Mouse (Mus musculus): ENCODE data around the gene Ilvbl. TPM values are rescaled to one million over a fixed set of nuclear protein-coding genes. Genes with fewer than 3 reads are reported as not detected.
"Not testable (repeated sequence)": the region's sequence is repeated elsewhere in the genome, so short reads cannot be mapped to it uniquely, and the experiment has no call there.

Gene Ilvbl
- 52.4 and 54.6 TPM in 2 replicates for polyA plus RNA-seq (2015; fragmentation: Nextera tagmentation; extraction: Ambion mirVana)

DNA sequence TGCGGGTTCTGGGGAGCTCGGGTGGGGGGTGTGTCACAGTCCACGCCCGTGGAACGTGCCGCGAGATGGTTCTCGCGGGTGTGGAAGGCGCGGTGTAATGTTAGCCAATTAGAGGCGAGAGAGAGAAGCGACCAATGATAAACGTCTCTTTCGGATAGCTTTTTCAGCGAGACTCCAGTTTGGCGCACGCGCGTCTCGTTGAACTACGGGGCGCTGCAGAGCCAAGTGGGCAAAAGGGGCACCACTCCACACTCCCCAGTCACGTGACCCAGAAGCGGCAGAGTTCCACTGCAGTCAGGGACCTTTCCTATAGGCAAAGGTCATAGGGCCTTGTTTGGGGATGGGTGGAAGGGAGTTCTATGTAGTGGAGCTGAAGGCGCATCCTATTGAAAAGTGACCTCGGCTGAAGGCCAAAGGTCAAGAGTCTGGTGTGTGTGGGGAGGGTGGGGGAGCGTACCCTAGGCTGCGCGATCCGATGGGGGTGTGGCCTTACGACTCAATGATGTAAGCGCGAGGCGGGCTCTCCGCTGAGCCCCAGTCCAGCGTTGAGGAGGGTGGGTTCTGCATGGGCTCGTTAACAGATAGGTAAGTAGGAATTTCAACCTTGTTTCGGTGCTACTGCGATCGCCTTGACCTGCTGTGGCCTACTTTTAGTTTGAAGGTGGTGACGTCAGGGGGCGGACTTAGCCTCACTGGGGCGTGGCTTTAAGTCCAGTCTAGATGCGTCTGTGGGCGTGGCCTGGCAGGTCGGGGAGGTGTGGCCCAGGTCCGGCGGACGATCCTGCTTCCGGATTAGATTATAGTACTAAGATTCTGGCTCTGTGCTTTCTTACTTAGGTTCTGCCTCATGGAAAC is at the start of gene Ilvbl:
Ilvbl (plus strand) TSS at position 97 of the 855 bp plus-strand sequence.
- peak; percentile 86 for ATAC-seq (ENCODE audit: extremely low read depth, insufficient number of reproducible peaks, low FRiP score, low TSS enrichment)
- H3K9me3 ChIP-seq: no peaks in the 10 kb centered on the region
- H3K4me3 ChIP-seq: peak within 1 kb of the TSS; percentile 62
- peaks cover 23% of the 10 kb centered on the region for H3K4me1 ChIP-seq
- peak within 1 kb of the TSS; percentile 93 for H3K27ac ChIP-seq (replicated peaks)
- peak within 1 kb of the TSS; percentile 81 for H3K4me2 ChIP-seq
- no peaks in the 10 kb centered on the region for H3K27me3 ChIP-seq (replicated peaks)
- WGBS: under 1% methylated on average over 51 of the region's 51 CpGs
- H3K9ac ChIP-seq: peak within 1 kb of the TSS; percentile 84
- H3K36me3 ChIP-seq: peaks cover 32% of the 10 kb centered on the region

DNA sequence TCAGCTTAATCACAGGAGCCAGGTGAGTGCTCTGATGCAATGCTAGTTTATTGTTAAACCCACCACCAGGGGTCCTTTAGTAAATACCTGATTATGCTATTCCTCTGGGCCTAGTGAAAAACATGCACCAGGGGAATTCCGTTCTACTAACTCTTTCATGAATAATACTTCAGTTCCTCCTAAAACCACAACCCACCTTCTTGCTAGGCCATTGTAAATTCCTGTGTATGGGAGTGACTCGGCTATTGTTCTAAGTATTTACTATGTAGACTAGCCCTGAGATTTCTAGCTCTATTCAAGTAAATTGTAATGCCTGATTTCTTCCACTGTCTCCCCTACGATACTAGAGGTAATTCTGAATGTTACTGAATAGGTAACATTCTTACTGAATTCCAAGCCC is 49.1 kb upstream of the Ilvbl start:
- 60% methylated on average over 3 of the region's 3 CpGs for WGBS
- H3K27me3 ChIP-seq (replicated peaks); H3K36me3 ChIP-seq; H3K9ac ChIP-seq; H3K4me2 ChIP-seq; H3K9me3 ChIP-seq; H3K4me1 ChIP-seq; H3K4me3 ChIP-seq; H3K27ac ChIP-seq (replicated peaks); ATAC-seq (ENCODE audit: extremely low read depth, insufficient number of reproducible peaks, low FRiP score, low TSS enrichment): not testable (repeated sequence)

DNA sequence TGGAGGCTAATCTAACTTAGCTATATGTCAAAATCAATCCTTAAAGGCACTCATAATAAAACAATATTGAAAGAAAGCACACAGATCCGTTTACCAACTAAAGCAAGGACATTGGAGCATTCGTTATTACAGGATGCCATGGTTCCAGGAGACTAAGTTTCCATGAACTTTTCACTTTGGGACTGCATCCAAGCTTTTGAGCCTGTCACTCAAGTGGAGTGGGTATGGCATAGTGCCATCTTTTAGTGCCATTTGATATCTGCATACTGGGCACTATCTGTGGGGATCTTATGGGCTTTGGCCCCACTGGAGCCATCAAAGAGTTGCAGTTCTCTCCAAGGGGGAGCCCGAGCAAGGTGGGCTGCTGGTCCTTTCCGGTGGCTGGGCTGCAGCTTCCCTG is 48.6 kb upstream of the Ilvbl start:
- Histone ChIP-seq H3K27me3 (replicated peaks) (no peaks in the 10 kb centered on the region; the same call in 1 of the 2 replicates), H3K4me2 (no peak overlapping the region), H3K36me3 (no peaks in the 10 kb centered on the region), H3K4me3 (no peak overlapping the region), H3K4me1 (0 out of 2 replicates have a peak, but pooled peaks cover 6% of the 10 kb centered on the region), H3K27ac (replicated peaks) (no peak overlapping the region), H3K9ac (no peak overlapping the region), H3K9me3 (no peaks in the 10 kb centered on the region)
- no peak for ATAC-seq (ENCODE audit: extremely low read depth, insufficient number of reproducible peaks, low FRiP score, low TSS enrichment)
- WGBS: 49% methylated on average over 4 of the region's 4 CpGs

DNA sequence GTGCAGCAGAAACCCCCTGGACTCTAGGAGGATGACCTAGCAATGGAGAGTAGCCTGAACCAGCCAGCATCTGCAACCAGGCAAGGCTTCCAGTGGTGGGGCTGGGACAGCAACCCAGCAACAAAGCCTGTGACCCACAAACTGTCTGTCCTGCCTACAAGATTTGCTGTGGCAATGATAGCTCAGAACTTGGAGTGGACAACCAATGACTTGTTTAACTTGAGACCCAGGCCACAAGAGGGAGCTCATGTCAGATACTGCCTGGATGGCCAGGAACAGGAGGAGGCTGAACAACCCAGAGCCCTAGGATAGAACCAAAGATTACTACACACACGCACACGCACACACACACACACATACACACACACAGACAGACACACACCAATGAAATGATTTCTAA is 33.2 kb upstream of the Ilvbl start:
- no peak overlapping the region for H3K27ac ChIP-seq (replicated peaks)
- no peaks in the 10 kb centered on the region for H3K4me1 ChIP-seq
- H3K9me3 ChIP-seq: no peaks in the 10 kb centered on the region
- WGBS: 54% methylated on average over 2 of the region's 2 CpGs
- H3K36me3 ChIP-seq: no peaks in the 10 kb centered on the region
- H3K9ac ChIP-seq: no peak overlapping the region
- H3K4me2 ChIP-seq: no peak overlapping the region
- H3K27me3 ChIP-seq (replicated peaks): no peaks in the 10 kb centered on the region
- no peak overlapping the region for H3K4me3 ChIP-seq
- no peak for ATAC-seq (ENCODE audit: extremely low read depth, insufficient number of reproducible peaks, low FRiP score, low TSS enrichment)

DNA sequence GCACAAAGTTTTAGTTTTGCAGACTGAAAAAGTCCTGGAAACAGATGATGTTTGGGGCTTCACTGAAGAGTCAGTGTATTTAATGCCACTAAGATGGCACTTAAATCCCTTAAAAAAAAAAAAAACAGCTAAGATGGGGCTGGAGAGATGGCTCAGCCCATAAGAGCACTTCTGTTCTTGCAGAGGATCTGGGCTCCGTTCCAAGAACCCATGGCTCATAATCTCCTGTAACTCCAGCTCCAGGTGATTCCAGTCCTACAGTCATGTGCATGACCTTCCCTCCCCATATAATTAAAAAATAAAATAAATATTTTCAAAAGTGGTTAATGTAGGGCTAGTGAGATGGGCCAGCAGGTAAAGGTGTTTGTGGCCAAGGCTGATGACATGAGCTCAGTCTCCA is 9.1 kb upstream of the Ilvbl start:
- no peaks in the 10 kb centered on the region for H3K27me3 ChIP-seq (replicated peaks)

DNA sequence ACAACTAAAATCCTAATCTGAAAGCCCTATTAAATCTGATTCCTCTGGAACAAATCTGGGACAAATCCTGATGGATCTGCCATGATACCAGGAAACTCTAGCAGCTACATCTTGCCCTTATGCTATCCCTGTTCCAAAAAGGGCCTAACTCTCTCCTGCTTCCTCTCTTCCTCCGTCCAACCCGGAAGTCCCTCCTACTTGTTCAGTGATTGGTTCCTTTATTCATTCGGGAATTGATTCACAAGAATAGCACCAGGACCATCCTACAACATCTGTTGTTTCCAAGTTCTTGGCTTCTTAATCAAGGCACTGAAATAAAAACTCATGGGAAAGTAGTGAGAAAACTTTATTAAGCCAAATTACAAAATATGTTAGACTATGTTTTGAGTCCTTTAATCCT is 5.0 kb upstream of the Ilvbl start:
- H3K4me3 ChIP-seq: no peak overlapping the region
- H3K4me1 ChIP-seq: 0 out of 2 replicates have a peak, but pooled peaks cover 5% of the 10 kb centered on the region
- H3K27ac ChIP-seq (replicated peaks): no peak overlapping the region
- no peaks in the 10 kb centered on the region for H3K36me3 ChIP-seq
- no peak overlapping the region for H3K9ac ChIP-seq
- H3K4me2 ChIP-seq: no peak overlapping the region
- no peaks in the 10 kb centered on the region for H3K9me3 ChIP-seq
- H3K27me3 ChIP-seq (replicated peaks): no peaks in the 10 kb centered on the region
- ATAC-seq (ENCODE audit: extremely low read depth, insufficient number of reproducible peaks, low FRiP score, low TSS enrichment): no peak
- 73% methylated on average over 3 of the region's 3 CpGs for WGBS

More for the DNA sequence above, 9.1 kb upstream of the Ilvbl start:
- Histone ChIP-seq H3K27ac (replicated peaks) (no peak overlapping the region), H3K9ac (no peak overlapping the region), H3K9me3 (no peaks in the 10 kb centered on the region), H3K4me3 (no peak overlapping the region), H3K36me3 (no peaks in the 10 kb centered on the region), H3K4me1 (no peaks in the 10 kb centered on the region), H3K4me2 (no peak overlapping the region)
- ATAC-seq (ENCODE audit: extremely low read depth, insufficient number of reproducible peaks, low FRiP score, low TSS enrichment): no peak
- WGBS: 72% methylated on average over 1 of the region's 1 CpGs

DNA sequence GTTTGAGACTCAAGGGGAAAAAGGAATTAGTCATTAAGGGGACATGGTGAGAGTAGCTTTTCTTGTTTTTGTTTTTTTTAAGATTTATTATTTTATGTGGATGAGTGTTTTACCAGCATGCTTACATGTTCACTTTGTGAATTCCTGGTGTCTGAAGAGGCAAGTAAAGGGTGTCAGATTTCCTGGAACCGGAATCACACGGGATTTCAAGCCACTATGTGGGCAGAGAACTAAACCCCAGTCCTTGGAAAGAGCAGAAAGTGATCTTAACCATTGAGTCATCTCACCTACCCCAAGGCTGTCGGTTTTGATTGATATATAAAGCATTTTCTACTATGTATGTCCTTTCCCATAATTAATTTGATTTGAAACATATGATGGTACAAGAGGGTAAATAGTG is 4.5 kb upstream of the Ilvbl start:
- H3K27me3 ChIP-seq (replicated peaks): no peaks in the 10 kb centered on the region
- H3K4me1 ChIP-seq: 0 out of 2 replicates have a peak, but pooled peaks cover 5% of the 10 kb centered on the region
- H3K9me3 ChIP-seq: no peaks in the 10 kb centered on the region
- no peaks in the 10 kb centered on the region for H3K36me3 ChIP-seq
- H3K27ac ChIP-seq (replicated peaks): no peak overlapping the region
- no peak for ATAC-seq (ENCODE audit: extremely low read depth, insufficient number of reproducible peaks, low FRiP score, low TSS enrichment)
- H3K4me2 ChIP-seq: no peak overlapping the region
- no peak overlapping the region for H3K9ac ChIP-seq
- 45% methylated on average over 3 of the region's 3 CpGs for WGBS
- no peak overlapping the region for H3K4me3 ChIP-seq

DNA sequence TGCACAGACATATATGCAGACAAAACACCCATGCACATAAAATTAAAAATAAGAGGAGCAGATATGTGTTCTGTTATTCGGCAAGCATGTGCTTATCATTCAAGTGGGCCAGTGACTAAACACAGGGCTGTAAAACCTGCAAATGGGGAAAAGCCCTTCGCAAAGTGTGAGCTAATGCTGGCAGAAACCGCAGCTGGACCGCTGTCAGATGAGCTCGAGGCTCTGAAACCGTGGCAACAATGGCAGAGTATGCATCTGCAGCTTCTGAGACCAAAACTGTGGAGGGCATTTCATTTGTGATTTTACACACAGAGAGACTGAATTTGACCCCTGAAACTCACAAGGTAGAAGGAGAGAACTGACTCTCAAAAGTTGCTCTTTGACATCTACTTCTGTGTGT is 3.7 kb upstream of the Ilvbl start:
- no peaks in the 10 kb centered on the region for H3K27me3 ChIP-seq (replicated peaks)
- no peak overlapping the region for H3K9ac ChIP-seq
- H3K9me3 ChIP-seq: no peaks in the 10 kb centered on the region
- H3K4me3 ChIP-seq: no peak overlapping the region
- 61% methylated on average over 6 of the region's 6 CpGs for WGBS
- no peak overlapping the region for H3K4me2 ChIP-seq
- no peak overlapping the region for H3K27ac ChIP-seq (replicated peaks)
- H3K36me3 ChIP-seq: no peaks in the 10 kb centered on the region
- peaks cover 8% of the 10 kb centered on the region for H3K4me1 ChIP-seq
- no peak for ATAC-seq (ENCODE audit: extremely low read depth, insufficient number of reproducible peaks, low FRiP score, low TSS enrichment)

DNA sequence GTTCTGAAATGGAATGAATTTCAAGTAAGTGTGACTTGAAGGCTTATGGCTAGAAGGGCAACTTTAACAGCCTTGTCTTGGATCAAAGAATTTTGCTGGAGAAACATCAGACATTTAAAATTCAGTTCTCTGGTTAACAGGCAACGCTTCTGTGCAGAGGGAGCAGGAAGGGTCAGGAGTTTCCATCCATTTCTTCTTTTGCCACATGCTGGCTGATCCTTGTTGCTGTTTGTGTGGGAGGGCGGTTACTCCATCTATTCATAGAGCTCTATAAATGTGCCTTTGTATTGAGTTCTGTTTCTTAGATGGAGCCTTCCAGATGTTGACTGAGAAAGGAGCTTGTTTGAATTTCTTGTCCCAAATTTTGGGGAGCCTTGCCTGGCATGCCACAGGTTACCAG is 3.2 kb upstream of the Ilvbl start:
- WGBS: 47% methylated on average over 2 of the region's 2 CpGs
- H3K36me3 ChIP-seq: no peaks in the 10 kb centered on the region

DNA sequence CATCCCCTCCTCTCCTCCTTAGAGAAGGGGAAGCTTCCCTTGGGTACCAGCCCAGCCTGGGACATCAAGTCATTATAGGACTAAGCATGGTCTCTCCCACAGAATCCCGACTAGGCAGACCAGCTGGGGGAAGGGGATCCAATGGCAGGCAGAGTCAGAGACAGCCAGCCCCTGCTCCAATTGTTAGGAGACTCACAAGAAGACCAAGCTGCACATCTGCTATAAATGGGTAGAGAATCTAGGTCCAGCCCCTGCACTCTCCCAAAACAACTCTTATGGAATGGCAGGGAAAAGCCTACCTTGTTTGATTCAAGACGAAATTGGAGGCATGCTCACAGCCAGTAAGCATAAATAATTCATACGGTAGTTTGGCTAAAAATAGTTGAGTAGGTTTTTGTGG is 920 bp upstream of the Ilvbl start:
- H3K4me3 ChIP-seq: no peak overlapping the region
- WGBS: 71% methylated on average over 3 of the region's 3 CpGs
- peaks cover 20% of the 10 kb centered on the region for H3K36me3 ChIP-seq
- H3K27me3 ChIP-seq (replicated peaks): no peaks in the 10 kb centered on the region
- no peak overlapping the region for H3K27ac ChIP-seq (replicated peaks)
- H3K9ac ChIP-seq: no peak overlapping the region
- peaks cover 23% of the 10 kb centered on the region for H3K4me1 ChIP-seq
- H3K4me2 ChIP-seq: no peak overlapping the region; the same call in 1 of the 2 replicates
- no peak for ATAC-seq (ENCODE audit: extremely low read depth, insufficient number of reproducible peaks, low FRiP score, low TSS enrichment)
- H3K9me3 ChIP-seq: no peaks in the 10 kb centered on the region

More for the DNA sequence above, 3.2 kb upstream of the Ilvbl start:
- H3K27me3 ChIP-seq (replicated peaks): no peaks in the 10 kb centered on the region
- H3K4me1 ChIP-seq: peaks cover 13% of the 10 kb centered on the region
- ATAC-seq (ENCODE audit: extremely low read depth, insufficient number of reproducible peaks, low FRiP score, low TSS enrichment): no peak
- H3K27ac ChIP-seq (replicated peaks): no peak overlapping the region
- H3K9me3 ChIP-seq: no peaks in the 10 kb centered on the region
- no peak overlapping the region for H3K4me2 ChIP-seq
- no peak overlapping the region for H3K4me3 ChIP-seq
- H3K9ac ChIP-seq: no peak overlapping the region

DNA sequence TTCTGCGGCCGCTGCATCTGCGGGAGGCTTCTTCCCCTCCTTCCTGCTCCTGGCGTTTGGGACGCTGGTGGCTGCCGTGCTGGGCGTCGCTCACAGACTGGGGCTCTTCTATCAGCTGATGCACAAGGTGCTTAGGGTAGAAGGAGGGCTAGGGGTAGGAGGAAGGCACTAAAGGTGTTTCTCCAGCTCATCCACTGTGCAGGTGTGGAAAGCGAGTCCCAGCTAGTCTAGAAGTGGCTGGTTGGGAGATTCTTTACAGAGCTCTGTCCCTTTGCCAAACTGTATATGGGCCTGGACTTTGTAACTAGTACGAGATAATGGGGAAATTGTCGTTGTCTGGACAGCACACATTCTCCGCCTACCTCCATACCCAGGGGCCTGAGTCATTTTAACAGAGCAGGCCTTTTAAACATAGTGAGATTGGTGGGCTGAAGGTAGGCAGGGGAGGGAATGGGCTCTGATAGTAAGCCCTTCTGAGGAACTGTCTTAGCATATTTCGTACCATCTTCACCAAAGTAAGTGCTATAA is 1.0 kb downstream of the Ilvbl start:
- Histone ChIP-seq H3K4me3 (peak overlapping the region; percentile 62), H3K4me1 (peaks cover 23% of the 10 kb centered on the region), H3K9me3 (no peaks in the 10 kb centered on the region), H3K27me3 (replicated peaks) (no peaks in the 10 kb centered on the region), H3K4me2 (peak overlapping the region; percentile 81), H3K9ac (peak overlapping the region; percentile 84), H3K36me3 (peaks cover 39% of the 10 kb centered on the region), H3K27ac (replicated peaks) (peak overlapping the region; percentile 93)
- ATAC-seq (ENCODE audit: extremely low read depth, insufficient number of reproducible peaks, low FRiP score, low TSS enrichment): peak; percentile 29
- WGBS: 6% methylated on average over 13 of the region's 13 CpGs
